Mouse (Mus musculus): ENCODE data around the gene Gm11060. TPM values are rescaled to one million over a fixed set of nuclear protein-coding genes. Genes with fewer than 3 reads are reported as not detected.
A peak's percentile ranks its signal among the peaks of the same experiment; 100 is the strongest.

Gene Gm11060
- polyA plus RNA-seq, 1 experiment from 2014 or later, result not detected

DNA sequence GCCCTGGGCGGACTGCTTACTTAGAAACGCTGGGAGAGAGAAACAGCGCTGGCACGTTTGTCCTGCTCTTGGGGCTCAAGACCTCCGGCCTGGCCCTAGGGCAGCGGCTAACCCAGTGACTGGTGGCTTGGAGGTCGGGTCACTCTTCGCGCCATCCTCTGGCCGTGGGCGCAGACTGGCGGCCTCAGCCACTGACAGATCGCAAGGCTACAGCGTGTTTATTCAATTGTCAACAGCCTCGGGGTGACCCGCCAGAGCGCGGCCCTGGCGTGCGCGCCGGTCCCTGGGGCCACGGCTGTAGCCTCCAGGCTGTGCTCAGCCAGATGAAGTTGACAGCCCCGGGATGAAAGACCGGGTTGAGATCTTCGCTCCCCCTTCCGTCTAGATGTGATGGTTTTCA lies 31.1 kb downstream of the Gm11060 start:
- no peaks in the 10 kb centered on the region for H3K9me3 ChIP-seq
- no peak for ATAC-seq (ENCODE audit: borderline replicate concordance, extremely low read depth, low FRiP score, low TSS enrichment)
- H3K4me2 ChIP-seq, result peak overlapping the region; percentile 32
- no peaks in the 10 kb centered on the region for H3K36me3 ChIP-seq
- 2% methylated on average over 27 of the region's 27 CpGs for WGBS
- peaks cover 22% of the 10 kb centered on the region for H3K4me1 ChIP-seq
- H3K27ac ChIP-seq, result no peak overlapping the region
- H3K27me3 ChIP-seq, result peaks cover 97% of the 10 kb centered on the region
- H3K4me3 ChIP-seq, result peak overlapping the region; percentile 7
- H3K9ac ChIP-seq, result no peak overlapping the region

DNA sequence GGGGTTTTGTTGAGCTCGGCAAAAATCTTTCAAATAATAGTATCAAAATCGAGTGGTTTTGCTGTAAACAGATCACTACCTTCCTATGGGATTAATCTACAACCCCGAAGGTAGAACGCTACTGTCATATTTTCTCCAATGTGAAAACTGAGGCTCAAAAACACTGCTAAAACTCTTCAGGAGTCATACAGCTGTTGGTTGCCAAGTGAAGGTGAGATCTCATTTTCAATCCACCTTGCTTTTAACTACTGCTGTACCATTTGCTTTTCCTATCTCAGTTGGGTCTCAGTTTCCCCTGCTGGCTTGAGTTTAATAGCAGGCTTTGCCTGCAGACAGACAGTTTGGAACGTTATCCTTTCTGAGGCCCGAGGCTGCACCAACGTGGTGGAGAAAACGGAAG lies 31.6 kb downstream of the Gm11060 start:
- ATAC-seq (ENCODE audit: borderline replicate concordance, extremely low read depth, low FRiP score, low TSS enrichment), result no peak
- Histone ChIP-seq H3K27me3 (peaks cover 98% of the 10 kb centered on the region), H3K27ac (no peak overlapping the region)

GRCm38 (mm10) chr2:105123881-105124280 lies 32.1 kb downstream of the Gm11060 start:
- no peak for ATAC-seq (ENCODE audit: borderline replicate concordance, extremely low read depth, low FRiP score, low TSS enrichment)
- Histone ChIP-seq H3K9me3 (no peaks in the 10 kb centered on the region), H3K9ac (no peak overlapping the region), H3K27ac (no peak overlapping the region), H3K4me1 (peaks cover 23% of the 10 kb centered on the region), H3K4me3 (no peak overlapping the region), H3K27me3 (peaks cover 98% of the 10 kb centered on the region), H3K36me3 (no peaks in the 10 kb centered on the region), H3K4me2 (no peak overlapping the region)
- 5% methylated on average over 9 of the region's 9 CpGs for WGBS

More for the DNA sequence above, 31.6 kb downstream of the Gm11060 start:
- Histone ChIP-seq H3K4me2 (no peak overlapping the region), H3K4me3 (no peak overlapping the region), H3K9ac (no peak overlapping the region), H3K36me3 (no peaks in the 10 kb centered on the region), H3K4me1 (peaks cover 23% of the 10 kb centered on the region), H3K9me3 (no peaks in the 10 kb centered on the region)
- WGBS, result 6% methylated on average over 8 of the region's 8 CpGs

GRCm38 (mm10) chr2:105124391-105124790 lies 32.6 kb downstream of the Gm11060 start:
- no peak for ATAC-seq (ENCODE audit: borderline replicate concordance, extremely low read depth, low FRiP score, low TSS enrichment)
- Histone ChIP-seq H3K4me3 (no peak overlapping the region), H3K27ac (no peak overlapping the region)

GRCm38 (mm10) chr2:105125205-105125604 lies 33.4 kb downstream of the Gm11060 start:
- H3K36me3 ChIP-seq, result no peaks in the 10 kb centered on the region
- H3K27ac ChIP-seq, result no peak overlapping the region
- H3K9me3 ChIP-seq, result no peaks in the 10 kb centered on the region
- no peak overlapping the region for H3K4me2 ChIP-seq
- peaks cover 23% of the 10 kb centered on the region for H3K4me1 ChIP-seq
- 3% methylated on average over 8 of the region's 8 CpGs for WGBS
- no peak for ATAC-seq (ENCODE audit: borderline replicate concordance, extremely low read depth, low FRiP score, low TSS enrichment)
- no peak overlapping the region for H3K4me3 ChIP-seq
- peaks cover 98% of the 10 kb centered on the region for H3K27me3 ChIP-seq
- H3K9ac ChIP-seq, result no peak overlapping the region

More at GRCm38 (mm10) chr2:105124391-105124790, 32.6 kb downstream of the Gm11060 start:
- H3K27me3 ChIP-seq, result peaks cover 98% of the 10 kb centered on the region
- 3% methylated on average over 7 of the region's 7 CpGs for WGBS
- no peaks in the 10 kb centered on the region for H3K9me3 ChIP-seq
- H3K4me2 ChIP-seq, result no peak overlapping the region
- H3K9ac ChIP-seq, result no peak overlapping the region
- H3K4me1 ChIP-seq, result peaks cover 23% of the 10 kb centered on the region
- H3K36me3 ChIP-seq, result no peaks in the 10 kb centered on the region

DNA sequence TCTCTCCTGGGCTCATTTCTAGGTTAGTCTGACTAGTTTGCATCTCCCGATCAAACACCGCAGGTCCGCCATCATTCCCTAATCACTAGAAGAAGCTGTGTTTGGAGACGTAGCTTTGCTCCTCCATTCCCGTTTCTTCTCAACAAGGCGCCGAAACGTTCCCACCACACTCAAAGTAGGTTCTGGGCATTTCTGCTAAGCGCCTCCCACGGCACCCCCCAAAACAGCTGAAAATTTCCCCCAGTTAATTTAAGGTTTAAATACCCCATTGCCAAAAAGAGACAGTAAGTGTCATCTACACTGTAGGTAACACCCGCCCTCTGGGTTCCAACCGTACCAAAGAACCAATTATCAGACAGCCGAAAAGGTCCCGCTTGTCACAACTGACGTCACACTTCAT lies 33.8 kb downstream of the Gm11060 start:
- Histone ChIP-seq H3K4me3 (no peak overlapping the region), H3K36me3 (no peaks in the 10 kb centered on the region), H3K4me1 (peaks cover 23% of the 10 kb centered on the region), H3K9ac (no peak overlapping the region), H3K9me3 (no peaks in the 10 kb centered on the region), H3K27me3 (peaks cover 98% of the 10 kb centered on the region), H3K4me2 (no peak overlapping the region), H3K27ac (no peak overlapping the region)
- 4% methylated on average over 15 of the region's 15 CpGs for WGBS
- ATAC-seq (ENCODE audit: borderline replicate concordance, extremely low read depth, low FRiP score, low TSS enrichment), result no peak

DNA sequence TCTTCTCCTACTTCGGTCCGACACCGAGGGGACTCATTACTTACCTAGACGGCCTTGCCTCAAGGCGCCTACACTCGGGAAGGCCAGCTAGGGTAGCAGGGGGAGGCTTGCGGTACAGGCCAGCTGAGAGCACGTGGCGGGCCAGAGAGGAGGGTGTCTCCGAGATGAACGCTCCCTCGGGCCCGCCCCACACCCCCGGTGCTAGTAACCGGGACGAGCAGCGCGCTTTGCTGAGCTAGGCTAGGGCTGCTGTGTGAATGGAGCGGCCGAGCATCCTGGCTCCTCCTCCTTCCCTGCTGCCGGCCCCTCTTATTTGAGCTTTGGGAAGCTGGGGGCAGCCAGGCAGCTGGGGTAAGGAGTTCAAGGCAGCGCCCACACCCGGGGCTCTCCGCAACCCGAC lies 34.5 kb downstream of the Gm11060 start, which contains the start of gene Wt1:
Wt1 (plus strand) TSS at position 251 of the 400 bp plus-strand sequence.
- peak within 1 kb of the TSS; percentile 33 for H3K4me3 ChIP-seq
- H3K27ac ChIP-seq, result no peak within 1 kb of the TSS
- peaks cover 23% of the 10 kb centered on the region for H3K4me1 ChIP-seq
- H3K9ac ChIP-seq, result no peak within 1 kb of the TSS
- WGBS, result under 1% methylated on average over 25 of the region's 25 CpGs
- no peaks in the 10 kb centered on the region for H3K36me3 ChIP-seq
- ATAC-seq (ENCODE audit: borderline replicate concordance, extremely low read depth, low FRiP score, low TSS enrichment), result peak; percentile 63; the same call in 1 of the 2 replicates
- H3K9me3 ChIP-seq, result no peaks in the 10 kb centered on the region
- peaks cover 98% of the 10 kb centered on the region for H3K27me3 ChIP-seq
- peak within 1 kb of the TSS; percentile 44 for H3K4me2 ChIP-seq

GRCm38 (mm10) chr2:105126691-105127530 lies 35.1 kb downstream of the Gm11060 start:
- Histone ChIP-seq H3K4me2 (peak overlapping the region; percentile 44), H3K9me3 (no peaks in the 10 kb centered on the region), H3K4me3 (peak overlapping the region; percentile 33), H3K27ac (no peak overlapping the region), H3K4me1 (peaks cover 23% of the 10 kb centered on the region), H3K9ac (no peak overlapping the region), H3K27me3 (peaks cover 98% of the 10 kb centered on the region), H3K36me3 (no peaks in the 10 kb centered on the region)
- WGBS, result under 1% methylated on average over 91 of the region's 92 CpGs
- ATAC-seq (ENCODE audit: borderline replicate concordance, extremely low read depth, low FRiP score, low TSS enrichment), result peak; percentile 19; the same call in 1 of the 2 replicates

DNA sequence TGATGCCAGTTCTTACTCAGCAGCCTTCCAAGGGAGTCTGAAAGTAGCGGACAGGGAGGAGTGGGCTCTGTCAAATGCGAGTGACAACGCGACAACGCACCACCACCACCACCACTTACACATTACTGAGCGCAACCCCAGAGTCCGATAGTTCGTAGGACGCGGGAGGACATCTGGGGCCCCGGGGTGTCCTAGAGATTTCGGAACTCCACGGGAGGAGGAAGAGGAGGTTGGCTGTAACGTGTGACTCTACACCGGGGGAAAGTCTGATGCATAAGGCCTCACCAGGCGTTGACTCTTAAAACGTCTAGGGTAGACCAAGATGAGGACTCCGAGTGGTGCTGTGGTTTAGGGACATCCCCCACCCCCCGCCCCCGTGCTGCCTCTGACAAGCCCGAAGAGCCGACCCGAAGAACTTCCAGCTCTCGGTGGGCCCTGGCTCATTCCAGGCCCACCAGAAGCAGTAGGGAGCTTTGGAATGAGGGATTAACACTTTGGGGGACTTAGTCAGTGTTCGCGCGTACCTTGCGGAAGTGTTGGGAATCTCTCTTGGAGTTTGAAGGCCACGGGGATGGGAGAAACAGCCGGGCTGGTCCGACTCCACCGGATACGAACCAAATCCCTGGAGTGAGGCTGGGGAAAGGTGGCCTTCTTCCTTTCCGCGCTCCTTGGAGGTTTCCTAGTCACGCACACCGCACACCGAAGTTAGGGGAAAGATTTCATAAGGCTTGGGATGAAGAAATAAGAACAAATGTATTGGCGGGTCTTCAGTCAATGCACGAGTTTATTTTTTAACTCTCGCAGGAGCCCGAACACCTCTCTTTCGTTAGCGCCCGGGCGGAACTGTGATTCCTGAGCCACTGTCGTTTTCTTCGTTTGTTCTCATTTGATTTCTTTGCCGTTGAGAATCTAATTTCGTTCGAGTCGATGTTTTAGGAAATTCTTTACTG lies 36.0 kb downstream of the Gm11060 start:
- Histone ChIP-seq H3K36me3 (no peaks in the 10 kb centered on the region), H3K4me2 (peak overlapping the region; percentile 44), H3K4me3 (peak overlapping the region; percentile 33), H3K9ac (no peak overlapping the region), H3K4me1 (peaks cover 25% of the 10 kb centered on the region), H3K9me3 (no peaks in the 10 kb centered on the region), H3K27me3 (peaks cover 100% of the 10 kb centered on the region), H3K27ac (no peak overlapping the region)
- no peak for ATAC-seq (ENCODE audit: borderline replicate concordance, extremely low read depth, low FRiP score, low TSS enrichment)
- under 1% methylated on average over 52 of the region's 52 CpGs for WGBS

- Histone ChIP-seq H3K4me1 (peaks cover 22% of the 10 kb centered on the region), H3K4me2 (peak overlapping the region; percentile 29; the same call in 1 of the 2 replicates), H3K9me3 (no peaks in the 10 kb centered on the region), H3K27me3 (peaks cover 100% of the 10 kb centered on the region), H3K27ac (no peak overlapping the region), H3K36me3 (no peaks in the 10 kb centered on the region), H3K9ac (no peak overlapping the region), H3K4me3 (peak overlapping the region; percentile 33)
- 4% methylated on average over 12 of the region's 12 CpGs for WGBS
- ATAC-seq (ENCODE audit: borderline replicate concordance, extremely low read depth, low FRiP score, low TSS enrichment), result no peak
Observed at GRCm38 (mm10) chr2:105128564-105128963, 36.7 kb downstream of the Gm11060 start.

DNA sequence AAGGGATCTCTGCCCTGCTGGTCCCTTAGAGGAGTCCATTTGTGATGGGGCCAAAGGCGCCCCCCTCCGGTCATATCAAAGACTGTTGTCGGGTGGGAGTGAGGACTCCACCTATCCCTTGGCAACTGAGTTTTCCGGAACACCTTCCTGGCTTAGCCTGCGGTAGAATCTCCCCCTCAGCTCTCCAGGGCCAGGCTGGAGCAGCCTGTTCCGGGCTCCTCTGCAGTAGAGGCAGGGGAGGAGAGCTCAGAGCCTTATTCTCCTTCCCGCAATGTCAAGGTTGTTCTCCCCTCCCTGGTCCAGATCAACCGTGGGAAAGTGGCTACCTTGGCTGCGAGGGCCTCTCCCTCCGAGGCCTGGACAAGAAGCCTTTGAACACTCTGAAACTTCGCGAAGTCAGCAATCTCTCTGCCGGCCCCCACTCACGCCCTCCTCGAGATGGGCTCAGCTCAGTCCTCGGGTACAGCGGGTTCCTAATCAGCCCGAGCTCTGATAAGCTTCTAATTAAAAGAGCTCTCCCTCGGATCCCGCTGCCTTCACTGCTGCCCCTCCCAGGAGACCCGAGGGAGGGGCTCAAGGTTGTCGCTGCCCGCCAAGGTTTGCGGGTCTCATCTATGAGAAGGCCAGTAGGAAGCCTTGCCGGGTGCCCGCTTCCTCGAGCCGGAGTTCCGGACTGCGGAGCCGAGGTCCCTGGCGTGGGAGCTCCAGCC lies 38.7 kb downstream of the Gm11060 start:
- Histone ChIP-seq H3K9me3 (no peaks in the 10 kb centered on the region), H3K36me3 (no peaks in the 10 kb centered on the region), H3K4me3 (no peak overlapping the region), H3K27me3 (peaks cover 100% of the 10 kb centered on the region), H3K4me2 (peak overlapping the region; percentile 6; the same call in 1 of the 2 replicates), H3K9ac (no peak overlapping the region), H3K27ac (no peak overlapping the region), H3K4me1 (peaks cover 26% of the 10 kb centered on the region)
- ATAC-seq (ENCODE audit: borderline replicate concordance, extremely low read depth, low FRiP score, low TSS enrichment), result no peak
- WGBS, result 1% methylated on average over 32 of the region's 32 CpGs

Measured in lung, embryonic 15.5 days (tissue).